Comparison of ENCODE assay signal across 14 mouse cellular contexts in genomic region chr3:69468280-69469008, GRCm38 (mm10).
DNase-seq lines count a peak whose midpoint lies in the region; ATAC-seq lines count a peak whose summit lies in the region.
"Had no signal": no experiment of that assay in that cellular context is flagged by ENCODE, and none has a peak within 500 bp of the region (broad histone marks: within the 10 kb centered on the region; RNA-seq: fewer than 3 reads in every experiment).

No protein-coding gene starts in this region.

- DNase-seq in forebrain, embryonic 14.5 days (ENCODE audit: low spot score) = no peak
- DNase-seq in limb, embryonic 10.5 days (ENCODE audit: low spot score) = no peak
- DNase-seq in kidney, postnatal 4 days = no peak
- no peak for DNase-seq in cerebellum, adult 18-20 months
- DNase-seq: adrenal gland, adult 2 months; kidney, postnatal 36 days; retina, postnatal 1 day had no signal

- no peaks in the 10 kb centered on the region for H3K27me3 ChIP-seq in forebrain, embryonic 13.5 days
- H3K27me3 ChIP-seq in forebrain, embryonic 14.5 days (replicated peaks; ENCODE audit: control insufficient read depth, insufficient read depth, low read length) = no peaks in the 10 kb centered on the region
- H3K27me3 ChIP-seq in limb, embryonic 13.5 days = 0 out of 2 replicates have a peak, but pooled peaks cover 5% of the 10 kb centered on the region
- H3K27me3 ChIP-seq in limb, embryonic 10.5 days (ENCODE audit: low read depth, poor library complexity, severe bottlenecking) = no peaks in the 10 kb centered on the region
- H3K27me3 ChIP-seq: lung, embryonic 15.5 days; neural tube, embryonic 12.5 days had no signal

- H3K36me3 ChIP-seq in forebrain, embryonic 13.5 days (ENCODE audit: poor library complexity, severe bottlenecking) = no peaks in the 10 kb centered on the region
- no peaks in the 10 kb centered on the region for H3K36me3 ChIP-seq in forebrain, embryonic 14.5 days (ENCODE audit: control insufficient read depth, insufficient read depth, low read length)
- no peaks in the 10 kb centered on the region for H3K36me3 ChIP-seq in limb, embryonic 13.5 days
- no peaks in the 10 kb centered on the region for H3K36me3 ChIP-seq in limb, embryonic 10.5 days
- H3K36me3 ChIP-seq: lung, embryonic 15.5 days; neural tube, embryonic 12.5 days had no signal

- H3K4me2 ChIP-seq in forebrain, embryonic 13.5 days = no peak overlapping the region
- no peak overlapping the region for H3K4me2 ChIP-seq in forebrain, embryonic 14.5 days (ENCODE audit: low read length)
- H3K4me2 ChIP-seq in limb, embryonic 13.5 days (replicated peaks) = 0 out of 2 replicates have a peak overlapping the region, but pooled peaks have one; percentile 9
- H3K4me2 ChIP-seq: lung, embryonic 15.5 days; midbrain, embryonic 11.5 days; neural tube, embryonic 12.5 days had no signal

- 42% methylated on average over 9 of the region's 9 CpGs for WGBS in forebrain, embryonic 13.5 days
- WGBS in forebrain, embryonic 14.5 days = 46% methylated on average over 9 of the region's 9 CpGs
- 27% methylated on average over 9 of the region's 9 CpGs for WGBS in limb, embryonic 13.5 days
- 30% methylated on average over 9 of the region's 9 CpGs for WGBS in limb, embryonic 10.5 days

- H3K4me3 ChIP-seq in forebrain, embryonic 13.5 days = no peak overlapping the region
- H3K4me3 ChIP-seq in forebrain, embryonic 14.5 days (ENCODE audit: low read depth, low read length) = no peak overlapping the region
- no peak overlapping the region for H3K4me3 ChIP-seq in limb, embryonic 13.5 days
- no peak overlapping the region for H3K4me3 ChIP-seq in limb, embryonic 10.5 days
- H3K4me3 ChIP-seq: lung, embryonic 15.5 days; neural tube, embryonic 12.5 days had no signal

- peak overlapping the region; percentile 31; the same call in 1 of the 2 replicates for H3K27ac ChIP-seq in forebrain, embryonic 13.5 days
- no peak overlapping the region for H3K27ac ChIP-seq in forebrain, embryonic 14.5 days (ENCODE audit: low read depth, low read length)
- H3K27ac ChIP-seq in limb, embryonic 13.5 days = no peak overlapping the region
- H3K27ac ChIP-seq in limb, embryonic 10.5 days = no peak overlapping the region
- H3K27ac ChIP-seq: lung, embryonic 15.5 days; neural tube, embryonic 12.5 days had no signal

- no peaks in the 10 kb centered on the region for H3K9me3 ChIP-seq in forebrain, embryonic 13.5 days (replicated peaks)
- no peaks in the 10 kb centered on the region for H3K9me3 ChIP-seq in forebrain, embryonic 14.5 days (replicated peaks; ENCODE audit: control insufficient read depth, low read length)
- no peaks in the 10 kb centered on the region for H3K9me3 ChIP-seq in limb, embryonic 13.5 days
- no peaks in the 10 kb centered on the region for H3K9me3 ChIP-seq in limb, embryonic 10.5 days (replicated peaks)
- H3K9me3 ChIP-seq: lung, embryonic 15.5 days; neural tube, embryonic 12.5 days had no signal

- no peak overlapping the region for H3K9ac ChIP-seq in forebrain, embryonic 13.5 days
- no peak overlapping the region for H3K9ac ChIP-seq in forebrain, embryonic 14.5 days (ENCODE audit: low read length)
- H3K9ac ChIP-seq in limb, embryonic 13.5 days = no peak overlapping the region
- H3K9ac ChIP-seq: lung, embryonic 15.5 days; neural tube, embryonic 12.5 days had no signal

- peaks cover 39% of the 10 kb centered on the region for H3K4me1 ChIP-seq in forebrain, embryonic 13.5 days
- H3K4me1 ChIP-seq in forebrain, embryonic 14.5 days (ENCODE audit: control insufficient read depth, insufficient read depth, low read length) = peaks cover 29% of the 10 kb centered on the region
- H3K4me1 ChIP-seq in limb, embryonic 13.5 days = peaks cover 43% of the 10 kb centered on the region
- H3K4me1 ChIP-seq in limb, embryonic 10.5 days = peaks cover 50% of the 10 kb centered on the region

- no peak for ATAC-seq in forebrain, embryonic 13.5 days
- ATAC-seq in forebrain, embryonic 14.5 days = no peak
- ATAC-seq in limb, embryonic 13.5 days (ENCODE audit: low FRiP score, low read depth) = no peak
- peak; percentile 34 for ATAC-seq in common myeloid progenitor, adult 5-6 weeks (replicated peaks; ENCODE audit: low read depth, poor library complexity, severe bottlenecking)
- ATAC-seq in megakaryocyte progenitor cell, adult 5-6 weeks (replicated peaks; ENCODE audit: poor library complexity) = peak; percentile 31

Comparison
In these comparisons a context has a peak if more than half of its experiments do, and no peak if none do; other contexts are left out.
1. ATAC-seq: peak in common myeloid progenitor, adult 5-6 weeks (single experiment) and megakaryocyte progenitor cell, adult 5-6 weeks (single experiment); none in forebrain, embryonic 13.5 days (single experiment), forebrain, embryonic 14.5 days (single experiment) and limb, embryonic 13.5 days (single experiment).